Mouse (Mus musculus): ENCODE measurements around the gene Lmo1.

Lmo1 gene

GRCm38 (mm10) chr7:109174949-109175669 is at the start of gene Lmo1:
Gene Lmo1, minus strand, starts transcription at chr7:109175207.
- peak; percentile 20 to 50 for DNase-seq

- peak; percentile 6 to 24 for DNase-seq
These were observed 46.7 kb upstream of the Lmo1 start for GRCm38 (mm10) chr7:109221716-109222110.

- no peak for DNase-seq
These were observed 46.0 kb upstream of the Lmo1 start for GRCm38 (mm10) chr7:109220766-109221715.

- DNase-seq: no peak
These were observed 45.0 kb upstream of the Lmo1 start for GRCm38 (mm10) chr7:109220026-109220425.

- no peak for DNase-seq
These were observed 43.9 kb upstream of the Lmo1 start for GRCm38 (mm10) chr7:109218977-109219271.

- DNase-seq: peak; percentile 66 to 93
These were observed 43.3 kb upstream of the Lmo1 start for GRCm38 (mm10) chr7:109218130-109218976.

- DNase-seq: no peak
These were observed 34.8 kb upstream of the Lmo1 start for GRCm38 (mm10) chr7:109209804-109210203.

GRCm38 (mm10) chr7:109207811-109208210 is 32.8 kb upstream of the Lmo1 start:
- no peak for DNase-seq

GRCm38 (mm10) chr7:109206358-109206757 is 31.4 kb upstream of the Lmo1 start:
- DNase-seq: no peak

GRCm38 (mm10) chr7:109203140-109203539 is 28.1 kb upstream of the Lmo1 start:
- DNase-seq: no peak

GRCm38 (mm10) chr7:109200559-109200958 is 25.6 kb upstream of the Lmo1 start:
- no peak for DNase-seq

- no peak for DNase-seq
These were observed 22.2 kb upstream of the Lmo1 start for GRCm38 (mm10) chr7:109197161-109197650.

GRCm38 (mm10) chr7:109196399-109197082 is 21.5 kb upstream of the Lmo1 start:
- no peak for DNase-seq

GRCm38 (mm10) chr7:109195982-109196381 is 21.0 kb upstream of the Lmo1 start:
- no peak for DNase-seq

- no peak for DNase-seq
These were observed 19.8 kb upstream of the Lmo1 start for GRCm38 (mm10) chr7:109194850-109195249.

GRCm38 (mm10) chr7:109187244-109188035 is 12.4 kb upstream of the Lmo1 start:
- DNase-seq: no peak

GRCm38 (mm10) chr7:109185975-109186374 is 11.0 kb upstream of the Lmo1 start:
- DNase-seq: no peak

- no peak for DNase-seq
These were observed 10.6 kb upstream of the Lmo1 start for GRCm38 (mm10) chr7:109185564-109185963.

- no peak for DNase-seq
These were observed 1.7 kb upstream of the Lmo1 start for GRCm38 (mm10) chr7:109176688-109177087.

- no peak for DNase-seq
These were observed 941 bp upstream of the Lmo1 start for GRCm38 (mm10) chr7:109175670-109176625.
